Mouse (Mus musculus) cerebellum, adult 18-20 months (tissue): Measurements from ENCODE around the gene Gprin3.
A peak's percentile ranks its signal among the peaks of the same experiment; 100 is the strongest.
"Not testable (repeated sequence)": the region's sequence is repeated elsewhere in the genome, so short reads cannot be mapped to it uniquely, and the experiment has no call there.

Experiments used
- DNase-seq, 2 experiments: peaks; one replicate each; pipeline ENCODE4 v3.0.0; 2021

Gene Gprin3

DNA sequence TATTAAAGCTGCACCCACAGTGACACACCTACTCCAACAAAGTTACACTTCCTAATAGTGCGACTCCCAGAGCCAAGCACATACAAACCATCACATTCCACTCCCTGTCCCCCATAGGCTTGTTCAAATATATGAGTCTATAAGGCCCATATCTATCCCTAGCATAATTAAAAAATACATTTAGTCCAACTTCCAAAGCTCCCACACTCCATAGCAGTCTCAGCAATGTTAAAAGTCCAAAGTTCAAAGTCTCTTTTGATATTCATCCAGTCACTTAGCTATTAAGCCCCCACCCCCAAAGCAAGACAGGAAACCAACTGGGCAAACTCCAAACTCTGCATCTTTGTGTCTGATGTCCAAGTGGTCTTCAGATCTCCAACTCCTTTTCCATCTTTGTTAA is 84.9 kb downstream of the Gprin3 start:
- no peak for DNase-seq

DNA sequence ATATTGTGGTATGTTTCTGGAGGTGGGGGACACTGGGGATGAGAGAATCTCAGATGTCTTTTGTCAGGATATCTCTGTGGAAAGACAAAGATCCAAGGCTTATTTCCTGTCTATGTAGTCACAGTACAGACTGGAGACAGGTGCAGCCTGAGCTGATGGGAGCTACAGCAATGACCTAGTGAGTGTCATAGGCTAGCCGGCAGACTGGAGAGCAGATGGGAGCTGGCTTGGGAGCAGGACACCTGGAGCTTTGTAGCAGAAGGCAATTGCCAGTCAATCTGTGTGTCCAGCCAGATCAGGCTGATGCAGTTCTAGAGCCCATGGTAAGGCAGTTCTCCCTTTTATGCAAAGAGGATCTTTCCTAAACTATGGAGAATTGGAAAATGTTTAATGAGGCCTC is 97.8 kb downstream of the Gprin3 start:
- DNase-seq: peak; percentile 93 to 96

DNA sequence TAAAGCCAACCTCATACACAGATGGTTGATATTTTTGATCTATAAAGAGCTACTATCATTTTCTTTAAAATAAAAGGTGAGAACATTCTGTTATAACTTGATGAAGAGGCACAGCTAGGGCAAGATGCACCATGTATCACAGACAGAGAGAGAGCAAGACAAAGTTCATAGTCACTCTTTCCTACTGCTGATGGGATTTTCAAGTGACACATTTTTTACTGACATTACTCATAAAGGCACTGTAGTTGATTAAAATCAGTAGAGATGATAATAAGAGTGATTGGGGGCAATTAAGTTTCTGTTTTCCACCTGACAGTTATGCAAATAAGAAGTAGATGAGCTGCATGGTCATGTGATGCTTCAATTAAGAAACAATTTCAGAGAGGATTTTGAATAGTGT is 110.2 kb downstream of the Gprin3 start:
- no peak for DNase-seq

DNA sequence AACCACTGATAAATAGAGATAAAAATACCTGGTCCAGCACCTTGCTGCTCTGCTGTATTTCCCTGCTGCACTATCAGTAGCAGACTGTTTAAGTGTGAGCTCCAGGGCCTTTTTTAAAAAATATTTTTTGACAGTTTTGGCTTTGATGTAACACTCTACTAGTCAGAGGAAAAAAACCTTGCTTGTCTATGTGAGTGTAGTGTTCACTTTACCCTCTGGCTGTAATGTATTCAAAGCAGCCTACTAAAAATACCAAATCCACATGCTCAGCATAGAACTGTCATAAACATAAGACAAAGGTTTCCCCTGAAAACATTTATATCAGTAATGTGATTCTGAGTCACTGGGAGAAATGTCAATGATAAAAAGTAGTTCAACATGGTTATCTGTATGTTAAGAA is 111.0 kb downstream of the Gprin3 start:
- DNase-seq: no peak

DNA sequence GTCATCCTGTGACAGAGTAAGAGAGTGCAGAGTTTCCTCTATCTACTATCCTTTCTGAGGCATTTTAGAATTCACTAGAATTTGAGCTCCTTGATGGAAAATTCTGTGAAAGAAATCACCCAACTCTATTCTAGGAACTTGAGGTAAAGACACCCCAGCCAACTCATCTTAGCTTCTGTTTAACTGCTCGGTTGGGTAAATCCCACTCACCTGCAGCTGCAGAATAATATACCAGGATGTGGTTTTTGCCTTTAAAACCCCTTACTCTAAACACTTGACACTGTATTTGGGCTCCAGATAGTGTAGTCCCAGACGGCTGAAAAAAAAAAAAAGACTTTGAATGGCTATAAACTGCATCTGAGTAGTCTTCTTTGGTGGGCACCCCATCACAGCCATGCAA is 112.9 kb downstream of the Gprin3 start:
- no peak for DNase-seq

GRCm38 (mm10) chr6:59311241-59311640 is 114.9 kb downstream of the Gprin3 start:
- DNase-seq: no peak

DNA sequence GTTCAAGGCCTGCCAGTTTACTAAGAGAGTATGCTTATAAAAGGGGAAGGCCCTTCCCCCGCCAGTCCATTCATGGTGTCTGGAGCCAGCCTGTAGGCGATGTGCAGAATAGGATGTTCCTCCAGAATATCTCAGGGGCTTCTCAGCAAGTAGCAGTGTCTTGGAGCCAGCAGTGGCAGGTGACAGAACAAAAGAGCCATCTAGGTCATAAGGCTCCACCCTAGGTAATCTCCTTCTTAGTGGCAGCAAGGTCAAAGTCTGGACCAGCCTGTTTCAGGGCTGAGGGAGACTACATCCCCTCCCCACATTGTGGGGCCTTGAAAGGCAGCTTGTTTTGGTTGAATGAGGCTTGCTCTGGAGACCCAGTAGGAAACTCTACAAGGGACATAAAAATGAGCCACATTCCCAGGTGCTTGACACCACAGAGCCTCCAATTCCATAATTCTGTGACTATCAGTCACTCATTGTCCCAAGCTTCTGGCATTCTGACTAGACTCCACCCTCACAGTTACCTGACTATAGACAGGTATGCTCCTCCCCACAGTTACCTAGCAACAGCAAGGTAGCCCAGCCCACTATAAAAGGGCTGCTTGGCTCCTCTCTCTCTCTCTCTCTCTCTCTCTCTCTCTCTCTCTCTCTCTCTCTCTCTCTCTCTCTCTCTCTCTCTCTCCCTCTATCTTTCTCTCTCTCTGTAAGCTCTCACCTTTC is 121.7 kb downstream of the Gprin3 start:
- not testable (repeated sequence) for DNase-seq

DNA sequence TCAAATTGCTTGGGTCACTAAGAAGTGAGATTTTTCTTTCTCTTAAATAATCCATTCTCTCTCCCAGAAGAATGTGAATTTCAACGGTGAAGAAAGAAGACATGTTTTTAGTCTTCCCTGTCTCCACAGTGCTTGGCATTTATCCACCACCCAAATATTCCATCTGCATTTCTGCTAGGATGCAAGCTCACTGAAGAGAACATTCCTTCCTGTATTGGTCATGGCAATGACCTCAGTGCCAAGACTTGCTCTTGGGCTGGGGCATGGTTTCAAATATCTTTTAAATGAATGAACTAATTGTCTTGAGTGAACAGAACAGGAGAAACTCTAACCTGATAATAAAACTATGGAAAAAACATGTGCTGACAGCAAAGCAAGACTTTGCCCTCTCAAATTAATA is 123.1 kb downstream of the Gprin3 start:
- DNase-seq: peak; percentile 25 to 46
